Mouse (Mus musculus) neural tube, embryonic 15.5 days (tissue): ENCODE measurements around the gene Olfr283. TPM values are rescaled to one million over a fixed set of nuclear protein-coding genes. Genes with fewer than 3 reads are reported as not detected.
"Not testable (repeated sequence)": the region's sequence is repeated elsewhere in the genome, so short reads cannot be mapped to it uniquely, and the experiment has no call there.

Experiments
- ATAC-seq: fragments of 200-750 bp; cut with Nextera tagmentation; 2 replicates; pipeline ENCODE4 v1.8.0; 2017; ENCODE audit warnings: mild to moderate bottlenecking, moderate TSS enrichment, moderate library complexity; ENCODE audit not compliant: low FRiP score
- H3K27ac ChIP-seq: fragments of 300-500 bp; sonication (generic); replicated peaks from 2 replicates; pipeline ENCODE4 v1.5.1; 2015; ENCODE audit warnings: mild to moderate bottlenecking, inconsistent platforms
- H3K27me3 ChIP-seq: fragments of 300-500 bp; sonication (generic); replicated peaks from 2 replicates; pipeline ENCODE4 v1.6.1; 2015; ENCODE audit warnings: inconsistent platforms
- H3K36me3 ChIP-seq: fragments of 300-500 bp; sonication (generic); 2 replicates; pipeline ENCODE4 v1.6.1; 2015; ENCODE audit warnings: inconsistent platforms
- H3K4me1 ChIP-seq: fragments of 300-500 bp; sonication (generic); 2 replicates; pipeline ENCODE4 v1.6.1; 2015; ENCODE audit warnings: inconsistent platforms
- H3K4me2 ChIP-seq: fragments of 300-500 bp; sonication (generic); 2 replicates; pipeline ENCODE4 v1.6.1; 2015; ENCODE audit warnings: inconsistent platforms, mild to moderate bottlenecking, moderate library complexity
- H3K4me3 ChIP-seq: fragments of 300-500 bp; sonication (generic); replicated peaks from 2 replicates; pipeline ENCODE4 v1.5.1; 2015; ENCODE audit warnings: mild to moderate bottlenecking, inconsistent platforms
- H3K9ac ChIP-seq: fragments of 300-500 bp; sonication (generic); replicated peaks from 2 replicates; pipeline ENCODE4 v1.6.1; 2015; ENCODE audit warnings: mild to moderate bottlenecking, inconsistent platforms
- H3K9me3 ChIP-seq: fragments of 300-500 bp; sonication (generic); replicated peaks from 2 replicates; pipeline ENCODE4 v1.6.1; 2016; ENCODE audit warnings: inconsistent platforms
- WGBS: fragments of 180-500 bp; shearing (Covaris S2); methylation state at CpG from one replicate; pipeline ENCODE4 v1.1.7; 2015; ENCODE audit warnings: mixed read lengths; 5-methylcytosine and 5-hydroxymethylcytosine counted together
- polyA plus RNA-seq: library from polyadenylated mRNA; unstranded; fragments of >200 nt; fragmentation: Nextera tagmentation; extraction: Ambion mirVana; gene quantifications from 2 replicates; pipeline ENCODE4 v1.2.1, GENCODE M21; 2015

The Olfr283 gene
- polyA plus RNA-seq = not detected in 2 replicates

- H3K4me3 ChIP-seq = no peak within 1 kb of the TSS
- WGBS = 87% methylated on average over 6 of the region's 6 CpGs
- no peak for ATAC-seq
Measured at GRCm38 (mm10) chr15:98380846-98381245, at the start of gene Olfr283. Gene Olfr283, minus strand, starts transcription at chr15:98380946.

GRCm38 (mm10) chr15:98425188-98425587, 44.4 kb upstream of the Olfr283 start:
- Histone ChIP-seq H3K27ac (no peak overlapping the region), H3K4me1 (0 out of 2 replicates have a peak, but pooled peaks cover 4% of the 10 kb centered on the region), H3K4me2 (no peak overlapping the region), H3K4me3 (no peak overlapping the region), H3K36me3 (no peaks in the 10 kb centered on the region), H3K27me3 (no peaks in the 10 kb centered on the region), H3K9ac (no peak overlapping the region), H3K9me3 (no peaks in the 10 kb centered on the region)
- ATAC-seq = no peak
- WGBS = 17% methylated on average over 7 of the region's 7 CpGs

More at GRCm38 (mm10) chr15:98380846-98381245, at the start of gene Olfr283:
- Histone ChIP-seq H3K4me2 (no peak within 1 kb of the TSS), H3K9me3 (no peaks in the 10 kb centered on the region), H3K27ac (no peak within 1 kb of the TSS), H3K36me3 (no peaks in the 10 kb centered on the region), H3K9ac (no peak within 1 kb of the TSS), H3K4me1 (no peaks in the 10 kb centered on the region), H3K27me3 (no peaks in the 10 kb centered on the region)

- 60% methylated on average over 6 of the region's 6 CpGs for WGBS
- Histone ChIP-seq H3K27ac (no peak overlapping the region), H3K4me2 (no peak overlapping the region), H3K9me3 (no peaks in the 10 kb centered on the region), H3K27me3 (no peaks in the 10 kb centered on the region), H3K4me3 (no peak overlapping the region), H3K9ac (no peak overlapping the region), H3K36me3 (no peaks in the 10 kb centered on the region), H3K4me1 (0 out of 2 replicates have a peak, but pooled peaks cover 4% of the 10 kb centered on the region)
- ATAC-seq = no peak
Measured at GRCm38 (mm10) chr15:98424753-98425152, 44.0 kb upstream of the Olfr283 start.

- H3K4me2 ChIP-seq = no peak overlapping the region
- H3K27me3 ChIP-seq = no peaks in the 10 kb centered on the region
- H3K36me3 ChIP-seq = no peaks in the 10 kb centered on the region
- H3K4me1 ChIP-seq = 0 out of 2 replicates have a peak, but pooled peaks cover 4% of the 10 kb centered on the region
- H3K4me3 ChIP-seq = no peak overlapping the region
- ATAC-seq = no peak
- H3K9ac ChIP-seq = no peak overlapping the region
- H3K9me3 ChIP-seq = no peaks in the 10 kb centered on the region
- H3K27ac ChIP-seq = no peak overlapping the region
- WGBS = 68% methylated on average over 14 of the region's 14 CpGs
Measured at GRCm38 (mm10) chr15:98424326-98424725, 43.6 kb upstream of the Olfr283 start.

- Histone ChIP-seq H3K9ac (no peak overlapping the region), H3K4me1 (0 out of 2 replicates have a peak, but pooled peaks cover 4% of the 10 kb centered on the region), H3K27ac (no peak overlapping the region), H3K4me2 (no peak overlapping the region), H3K9me3 (no peaks in the 10 kb centered on the region), H3K36me3 (no peaks in the 10 kb centered on the region), H3K4me3 (no peak overlapping the region), H3K27me3 (no peaks in the 10 kb centered on the region)
- ATAC-seq = no peak
- WGBS = 84% methylated on average over 4 of the region's 4 CpGs
Measured at GRCm38 (mm10) chr15:98420897-98421296, 40.2 kb upstream of the Olfr283 start.

GRCm38 (mm10) chr15:98418096-98418495, 37.4 kb upstream of the Olfr283 start:
- Histone ChIP-seq H3K4me1 (no peaks in the 10 kb centered on the region), H3K9me3 (no peaks in the 10 kb centered on the region), H3K27me3 (no peaks in the 10 kb centered on the region; the same call in 1 of the 2 replicates), H3K4me2 (no peak overlapping the region), H3K9ac (no peak overlapping the region), H3K36me3 (no peaks in the 10 kb centered on the region), H3K27ac (no peak overlapping the region), H3K4me3 (no peak overlapping the region)
- ATAC-seq = no peak
- 84% methylated on average over 7 of the region's 7 CpGs for WGBS

- H3K9ac ChIP-seq, H3K4me3 ChIP-seq, H3K27me3 ChIP-seq, H3K4me2 ChIP-seq, H3K27ac ChIP-seq, H3K4me1 ChIP-seq, ATAC-seq, H3K36me3 ChIP-seq, H3K9me3 ChIP-seq: not testable (repeated sequence)
- WGBS = 50% methylated on average over 2 of the region's 3 CpGs
Measured at GRCm38 (mm10) chr15:98417285-98417684, 36.5 kb upstream of the Olfr283 start.

- H3K27me3 ChIP-seq, H3K9ac ChIP-seq, ATAC-seq, H3K36me3 ChIP-seq, H3K27ac ChIP-seq, H3K4me2 ChIP-seq, H3K9me3 ChIP-seq, H3K4me1 ChIP-seq, H3K4me3 ChIP-seq: not testable (repeated sequence)
Measured at GRCm38 (mm10) chr15:98416802-98417201, 36.1 kb upstream of the Olfr283 start.

GRCm38 (mm10) chr15:98415996-98416395, 35.2 kb upstream of the Olfr283 start:
- no peak overlapping the region for H3K9ac ChIP-seq
- 66% methylated on average over 4 of the region's 4 CpGs for WGBS
- no peaks in the 10 kb centered on the region for H3K9me3 ChIP-seq
- H3K4me3 ChIP-seq = no peak overlapping the region
- H3K27ac ChIP-seq = no peak overlapping the region
- no peak for ATAC-seq
- H3K4me1 ChIP-seq = no peaks in the 10 kb centered on the region
- no peaks in the 10 kb centered on the region; the same call in 1 of the 2 replicates for H3K27me3 ChIP-seq
- H3K36me3 ChIP-seq = no peaks in the 10 kb centered on the region
- no peak overlapping the region for H3K4me2 ChIP-seq

- H3K4me1 ChIP-seq = no peaks in the 10 kb centered on the region
- ATAC-seq = no peak
- WGBS = 89% methylated on average over 9 of the region's 9 CpGs
- H3K9me3 ChIP-seq = no peaks in the 10 kb centered on the region
- H3K27me3 ChIP-seq = no peaks in the 10 kb centered on the region; the same call in 1 of the 2 replicates
- no peaks in the 10 kb centered on the region for H3K36me3 ChIP-seq
- H3K4me3 ChIP-seq = no peak overlapping the region
- H3K4me2 ChIP-seq = no peak overlapping the region
- H3K27ac ChIP-seq = no peak overlapping the region
- H3K9ac ChIP-seq = no peak overlapping the region
Measured at GRCm38 (mm10) chr15:98410249-98410648, 29.5 kb upstream of the Olfr283 start.

- Histone ChIP-seq H3K27ac (no peak overlapping the region), H3K9me3 (no peaks in the 10 kb centered on the region), H3K4me1 (no peaks in the 10 kb centered on the region), H3K36me3 (no peaks in the 10 kb centered on the region), H3K4me3 (no peak overlapping the region), H3K27me3 (no peaks in the 10 kb centered on the region; the same call in 1 of the 2 replicates), H3K9ac (no peak overlapping the region), H3K4me2 (no peak overlapping the region)
- WGBS = 95% methylated on average over 2 of the region's 2 CpGs
- ATAC-seq = no peak
Measured at GRCm38 (mm10) chr15:98409635-98410034, 28.9 kb upstream of the Olfr283 start.

- H3K9ac ChIP-seq = no peak overlapping the region
- WGBS = 76% methylated on average over 17 of the region's 17 CpGs
- no peak for ATAC-seq
- H3K36me3 ChIP-seq = no peaks in the 10 kb centered on the region
- H3K4me2 ChIP-seq = no peak overlapping the region
- H3K27ac ChIP-seq = no peak overlapping the region
- no peak overlapping the region for H3K4me3 ChIP-seq
- no peaks in the 10 kb centered on the region; the same call in 1 of the 2 replicates for H3K27me3 ChIP-seq
- H3K4me1 ChIP-seq = no peaks in the 10 kb centered on the region
- H3K9me3 ChIP-seq = no peaks in the 10 kb centered on the region
Measured at GRCm38 (mm10) chr15:98408406-98409060, 27.8 kb upstream of the Olfr283 start.
